Mouse (Mus musculus): Measurements from ENCODE around the gene Ran. TPM values are rescaled to one million over a fixed set of nuclear protein-coding genes. Genes with fewer than 3 reads are reported as not detected.
A peak's percentile ranks its signal among the peaks of the same experiment; 100 is the strongest.

The Ran gene
- polyA plus RNA-seq, 1 experiment from 2014 or later: 737 TPM

DNA sequence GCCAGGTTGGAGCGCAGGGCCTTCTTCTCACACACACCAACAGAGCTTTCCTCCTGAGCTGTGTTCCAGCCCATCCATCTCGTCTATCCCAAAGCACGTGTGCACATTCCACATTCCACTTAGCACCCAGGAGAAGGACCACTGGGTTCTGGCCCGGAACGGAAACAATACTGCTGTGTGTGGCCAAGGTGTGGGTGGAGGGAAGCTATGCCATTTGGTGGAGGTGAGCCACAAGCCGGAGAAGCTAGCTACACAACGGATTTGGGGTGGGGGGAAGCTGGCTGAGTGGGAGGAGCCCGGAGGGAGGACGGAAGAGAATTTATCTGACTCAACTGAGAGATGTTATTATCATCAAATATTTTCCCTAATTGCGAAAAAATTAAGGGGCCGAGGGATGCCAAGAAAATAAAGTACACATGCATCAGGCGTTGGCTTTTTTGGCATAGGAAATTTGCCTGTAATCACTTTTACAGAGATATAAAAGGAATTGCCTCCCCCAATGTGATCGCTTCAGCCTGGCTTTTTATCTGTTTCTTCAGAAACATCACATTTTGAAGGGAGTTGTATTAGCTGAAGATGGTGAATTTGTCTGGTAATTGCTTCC, 47.5 kb downstream of the Ran start:
- Histone ChIP-seq H3K27me3 (ENCODE audit: insufficient read depth, low read length) (no peaks in the 10 kb centered on the region), H3K4me3 (ENCODE audit: low read depth, low read length) (no peak overlapping the region), H3K27ac (ENCODE audit: low read depth) (no peak overlapping the region), H3K36me3 (ENCODE audit: insufficient read depth) (no peaks in the 10 kb centered on the region), H3K9me3 (ENCODE audit: low read depth, low read length) (no peaks in the 10 kb centered on the region), H3K9ac (no peak overlapping the region), H3K4me2 (0 out of 2 replicates have a peak overlapping the region, but pooled peaks have one; percentile 15), H3K4me1 (ENCODE audit: insufficient read depth) (peaks cover 9% of the 10 kb centered on the region)
- ATAC-seq (ENCODE audit: insufficient read depth) (peak; percentile 28; the same call in 1 of the 2 replicates), DNase-seq (peak; percentile 50)
- TF ChIP-seq CTCF (IDR thresholded peaks at IDR 0.05; ENCODE audit: low read depth): no peak
- 44% methylated on average over 13 of the region's 13 CpGs for WGBS

DNA sequence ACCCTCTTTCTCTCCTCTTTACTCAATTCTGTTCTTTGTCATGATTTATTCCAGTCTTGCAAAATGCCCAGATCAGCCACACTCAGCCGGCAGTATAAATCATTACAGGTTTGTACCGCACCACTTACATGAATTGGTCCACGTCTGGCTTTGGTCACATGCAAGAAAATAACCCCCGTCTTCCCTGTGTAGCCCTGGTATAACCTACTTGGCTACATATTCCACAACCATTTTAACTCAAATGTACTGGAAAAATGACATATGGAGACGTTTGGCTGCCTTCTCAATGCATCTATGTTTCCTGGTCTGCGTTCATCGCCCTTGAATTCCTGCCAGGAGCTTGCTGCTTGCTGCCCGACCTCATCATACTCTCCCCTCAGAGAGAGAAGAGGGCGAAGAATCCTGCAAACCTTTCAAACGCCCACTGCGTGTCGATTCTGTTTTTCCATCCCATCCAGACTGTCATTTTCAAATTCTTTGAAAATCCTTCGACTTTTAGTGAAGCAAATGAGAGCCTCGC, 52.0 kb downstream of the Ran start:
- no peaks in the 10 kb centered on the region for H3K27me3 ChIP-seq (ENCODE audit: insufficient read depth, low read length)
- H3K27ac ChIP-seq (ENCODE audit: low read depth): no peak overlapping the region
- no peak overlapping the region for H3K4me2 ChIP-seq
- no peak overlapping the region for H3K9ac ChIP-seq
- H3K4me3 ChIP-seq (ENCODE audit: low read depth, low read length): no peak overlapping the region
- DNase-seq (peak; percentile 50), ATAC-seq (ENCODE audit: insufficient read depth) (no peak)
- H3K36me3 ChIP-seq (ENCODE audit: insufficient read depth): no peaks in the 10 kb centered on the region
- 53% methylated on average over 14 of the region's 14 CpGs for WGBS
- TF ChIP-seq CTCF (IDR thresholded peaks at IDR 0.05; ENCODE audit: low read depth): no peak
- peaks cover 3% of the 10 kb centered on the region; the same call in 1 of the 2 replicates for H3K4me1 ChIP-seq (ENCODE audit: insufficient read depth)
- H3K9me3 ChIP-seq (ENCODE audit: low read depth, low read length): no peaks in the 10 kb centered on the region

DNA sequence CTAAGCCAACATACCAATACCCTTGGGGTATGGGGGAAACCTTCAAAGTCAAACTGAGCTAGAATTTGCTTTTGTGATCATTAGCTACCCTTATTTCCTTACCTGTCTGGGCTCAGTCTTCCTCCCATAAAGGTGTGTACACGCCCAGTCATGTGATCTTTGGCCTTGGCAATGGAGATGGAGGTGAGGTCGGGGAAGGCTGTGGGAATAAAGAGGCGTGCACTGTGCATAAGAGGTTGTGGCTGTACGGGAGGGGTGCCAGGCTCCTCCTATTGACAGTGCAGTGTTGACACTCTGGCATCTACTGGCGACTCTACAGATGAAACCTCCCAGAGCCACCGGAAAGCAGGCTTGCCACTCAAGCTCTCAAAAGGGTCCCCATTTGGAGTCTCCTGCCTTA, 53.5 kb downstream of the Ran start:
- no peak overlapping the region for H3K4me3 ChIP-seq (ENCODE audit: low read depth, low read length)
- H3K9ac ChIP-seq: no peak overlapping the region
- no peak overlapping the region for H3K4me2 ChIP-seq
- DNase-seq (no peak), ATAC-seq (ENCODE audit: insufficient read depth) (no peak)
- no peaks in the 10 kb centered on the region for H3K27me3 ChIP-seq (ENCODE audit: insufficient read depth, low read length)
- no peaks in the 10 kb centered on the region for H3K4me1 ChIP-seq (ENCODE audit: insufficient read depth)
- H3K27ac ChIP-seq (ENCODE audit: low read depth): no peak overlapping the region
- no peaks in the 10 kb centered on the region for H3K9me3 ChIP-seq (ENCODE audit: low read depth, low read length)
- no peaks in the 10 kb centered on the region for H3K36me3 ChIP-seq (ENCODE audit: insufficient read depth)
- WGBS: 51% methylated on average over 6 of the region's 6 CpGs
- no peak for TF ChIP-seq CTCF (IDR thresholded peaks at IDR 0.05; ENCODE audit: low read depth)

Other genes starting within 250 kb of the Ran start
- 0.28 TPM in 1 of 2 replicates, not detected in the other for gene Rimbp2, start 66.6 kb upstream of the Ran start, polyA plus RNA-seq (2014; fragmentation: Nextera tagmentation; extraction: Ambion mirVana)
- gene Stx2, start 11.5 kb upstream of the Ran start, polyA plus RNA-seq (2014; fragmentation: Nextera tagmentation; extraction: Ambion mirVana): 27.1 and 28.5 TPM in 2 replicates
- 0.47 and 0.50 TPM in 2 replicates for gene Adgrd1, start 76.7 kb downstream of the Ran start, polyA plus RNA-seq (2014; fragmentation: Nextera tagmentation; extraction: Ambion mirVana)

Measured in lung, embryonic 14.5 days (tissue).